Mouse (Mus musculus): ENCODE data around the gene Arhgap23.

Gene Arhgap23

DNA sequence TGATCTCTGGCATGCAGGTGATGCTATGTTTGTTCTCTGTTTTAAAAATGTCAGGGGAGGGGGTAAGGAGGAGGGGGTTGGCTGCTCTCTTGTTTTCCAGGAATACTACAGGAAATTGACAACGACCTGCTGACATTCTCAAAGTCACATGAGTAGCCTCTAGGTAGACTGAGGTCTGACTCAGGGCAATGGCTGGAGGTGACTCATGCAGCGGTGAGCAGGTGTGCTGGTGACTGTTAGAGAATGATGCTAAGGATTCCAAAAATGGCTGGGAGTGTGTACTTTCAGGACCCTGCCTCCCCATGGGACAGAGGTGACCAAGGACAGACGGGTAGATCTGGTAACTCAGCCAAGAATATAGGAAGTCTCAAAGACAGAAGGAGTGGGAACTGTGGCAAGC is 92.9 kb downstream of the Arhgap23 start:
- no peak for DNase-seq (ENCODE audit: low read depth)

- no peak for DNase-seq (ENCODE audit: low read depth)
These were observed 93.7 kb downstream of the Arhgap23 start for GRCm38 (mm10) chr11:97509058-97509457.

- no peak for DNase-seq (ENCODE audit: low read depth)
These were observed 94.6 kb downstream of the Arhgap23 start for GRCm38 (mm10) chr11:97509715-97510485.

GRCm38 (mm10) chr11:97510966-97511660 is 95.8 kb downstream of the Arhgap23 start:
- peak; percentile 56 for DNase-seq (ENCODE audit: low read depth)

DNA sequence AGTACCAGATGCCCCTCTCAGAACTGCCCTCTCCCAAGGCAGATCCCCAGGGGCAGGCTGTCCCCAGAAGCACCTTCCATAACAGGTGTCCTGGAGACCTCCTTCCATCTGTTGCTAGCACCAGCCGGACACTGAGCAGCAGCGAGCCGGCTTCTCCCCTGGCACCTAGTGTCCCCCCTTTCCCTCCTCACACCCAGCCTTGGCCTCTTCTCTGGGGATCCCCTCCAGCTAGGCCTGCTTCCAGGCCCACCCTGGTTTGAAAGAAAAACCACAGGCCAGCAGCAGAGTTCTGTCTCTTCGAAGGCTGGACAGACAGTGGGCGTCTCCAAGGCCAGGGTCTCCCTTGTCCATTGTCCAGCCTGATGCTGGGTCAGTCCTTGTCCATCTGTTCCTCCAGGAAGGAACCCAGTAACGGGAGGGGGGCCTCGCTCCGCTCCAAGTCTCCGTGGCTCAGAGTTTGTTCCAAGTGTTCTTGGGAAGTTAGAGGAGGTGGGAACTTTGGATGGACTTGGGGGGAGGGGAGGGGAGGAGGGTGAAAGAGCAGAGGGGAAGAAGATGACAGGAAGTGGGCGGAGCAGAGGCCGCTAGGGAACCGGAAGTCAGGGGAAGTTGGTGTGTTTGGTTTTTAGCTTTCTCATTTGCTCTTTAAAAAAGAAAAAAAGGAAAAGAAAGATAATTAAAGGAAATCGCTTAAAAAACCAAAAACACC is 96.5 kb downstream of the Arhgap23 start:
- peak; percentile 61 for DNase-seq (ENCODE audit: low read depth)

DNA sequence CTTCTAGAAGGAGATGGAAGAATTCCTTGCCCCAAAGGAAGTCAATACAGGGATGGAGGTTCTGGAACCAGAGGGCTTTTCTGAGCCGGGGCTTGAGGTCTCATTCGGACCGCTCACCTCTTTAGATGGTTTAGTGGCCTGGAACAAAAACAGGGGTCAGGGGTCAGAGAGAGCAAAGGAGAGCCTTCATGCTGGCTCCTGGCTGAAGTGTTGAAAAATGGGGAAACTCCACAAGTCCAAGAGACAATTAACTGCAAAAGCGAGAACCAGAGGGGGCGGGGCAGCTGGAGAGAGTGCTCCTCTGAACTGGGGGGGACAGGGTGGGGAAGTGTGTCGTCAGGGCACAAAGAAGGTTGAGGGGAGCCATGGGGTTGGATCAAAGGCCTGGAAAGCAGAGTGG is 97.2 kb downstream of the Arhgap23 start:
- DNase-seq (ENCODE audit: low read depth): no peak

DNA sequence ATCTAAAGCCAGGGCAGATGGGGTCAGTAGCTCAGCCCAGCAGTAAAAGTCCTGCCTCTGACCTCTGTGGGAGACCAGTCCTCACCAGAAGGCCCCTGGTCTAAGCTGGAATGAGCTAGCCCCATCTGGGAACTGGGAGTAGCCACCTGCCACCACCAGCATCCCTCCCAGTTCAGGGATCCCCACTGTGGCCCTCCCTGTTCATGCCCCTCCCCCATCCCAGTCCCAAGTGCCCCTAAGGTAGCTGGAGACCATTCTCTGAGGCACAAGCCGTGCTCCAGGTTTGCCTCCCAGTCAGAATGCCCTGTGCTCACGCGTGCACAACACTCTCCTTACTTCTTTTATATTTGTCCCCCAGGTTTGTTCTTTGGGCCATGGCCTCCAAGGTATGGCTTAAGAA is 97.7 kb downstream of the Arhgap23 start:
- no peak for DNase-seq (ENCODE audit: low read depth)

- DNase-seq (ENCODE audit: low read depth): no peak
These were observed 105.2 kb downstream of the Arhgap23 start for GRCm38 (mm10) chr11:97520541-97520940.

GRCm38 (mm10) chr11:97521741-97522474 is 106.6 kb downstream of the Arhgap23 start:
- no peak for DNase-seq (ENCODE audit: low read depth)

DNA sequence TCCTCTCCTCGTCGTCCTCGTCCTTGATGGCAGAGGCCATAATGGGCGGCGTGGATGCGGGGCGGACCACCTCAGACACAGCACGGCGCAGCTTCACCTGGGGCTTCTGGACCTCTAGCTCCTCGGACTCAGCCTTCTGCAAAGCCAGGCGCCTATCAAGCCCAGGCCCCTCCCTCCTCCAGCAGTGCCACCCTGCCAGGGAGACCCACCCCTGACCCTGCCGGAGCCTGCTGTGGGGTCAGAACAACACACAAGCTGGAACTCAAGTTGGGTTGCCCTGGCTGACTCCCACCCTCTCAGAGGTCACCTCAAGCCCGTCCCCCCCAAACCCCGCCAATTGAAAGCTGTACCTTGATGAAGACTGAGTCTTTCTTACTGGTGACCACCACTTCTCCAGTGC is 107.8 kb downstream of the Arhgap23 start:
- DNase-seq (ENCODE audit: low read depth): no peak

DNA sequence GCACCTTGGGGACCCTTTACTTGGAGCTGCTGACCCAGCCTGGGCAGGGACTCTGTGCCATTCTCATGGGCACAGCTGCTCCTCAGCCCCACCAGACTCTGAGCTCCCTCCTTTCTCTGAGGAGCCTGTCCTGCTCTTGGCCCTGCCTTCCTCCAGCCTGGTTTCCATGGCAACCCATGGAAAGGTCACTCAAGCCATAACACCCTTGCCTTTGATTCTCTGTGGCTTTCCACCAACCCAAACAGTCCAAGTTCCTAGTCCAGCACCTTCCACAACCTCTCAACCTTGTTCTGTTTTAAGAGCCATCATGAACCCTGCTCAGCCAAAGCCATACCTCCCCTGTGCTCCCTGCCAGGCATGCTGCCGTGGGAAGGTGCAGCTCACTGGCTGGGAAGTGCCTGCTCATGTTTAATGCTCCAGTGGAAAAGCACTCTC is 108.5 kb downstream of the Arhgap23 start:
- DNase-seq (ENCODE audit: low read depth): no peak

DNA sequence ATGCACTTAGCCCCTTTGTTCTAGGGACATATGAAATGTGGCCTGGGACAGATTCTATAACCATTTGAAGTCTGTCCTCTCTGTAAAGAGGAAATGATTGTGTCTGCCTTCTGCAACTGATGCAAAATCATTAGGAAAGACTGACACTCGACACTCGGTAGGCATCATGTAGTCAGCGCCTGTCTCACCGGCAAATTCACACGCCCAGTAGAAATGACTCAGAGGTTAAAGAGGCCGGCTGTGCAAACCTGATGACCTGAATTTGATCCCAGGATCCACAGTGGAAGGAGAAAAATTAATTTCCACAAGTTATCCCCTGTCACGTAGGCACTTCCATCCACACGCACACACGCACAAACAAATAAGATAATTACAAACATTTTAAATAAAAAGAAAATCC is 109.0 kb downstream of the Arhgap23 start:
- no peak for DNase-seq (ENCODE audit: low read depth)

DNA sequence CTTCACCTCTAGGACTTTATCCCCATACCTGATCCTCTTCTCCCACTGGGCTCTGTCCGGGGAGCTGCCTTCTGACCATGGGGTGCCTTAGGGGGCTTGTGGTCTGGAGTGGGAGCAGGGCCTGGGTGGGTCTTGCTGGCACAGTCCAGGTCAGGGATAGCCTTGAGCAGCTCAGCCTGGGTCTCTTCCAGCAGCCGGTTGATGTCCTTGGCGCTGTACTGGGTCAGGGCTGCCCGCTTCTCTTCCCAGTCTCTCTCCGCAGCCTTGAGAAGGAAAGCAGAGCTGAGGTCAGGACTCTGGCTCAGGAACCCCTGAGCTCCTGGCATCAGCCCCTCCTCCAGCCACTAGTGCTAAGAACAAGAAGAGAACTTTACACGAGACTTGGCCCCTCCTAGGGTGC is 110.0 kb downstream of the Arhgap23 start:
- DNase-seq (ENCODE audit: low read depth): no peak

- DNase-seq (ENCODE audit: low read depth): no peak
These were observed 113.0 kb downstream of the Arhgap23 start for GRCm38 (mm10) chr11:97528282-97528808.

GRCm38 (mm10) chr11:97530069-97530468 is 114.7 kb downstream of the Arhgap23 start:
- no peak for DNase-seq (ENCODE audit: low read depth)

DNA sequence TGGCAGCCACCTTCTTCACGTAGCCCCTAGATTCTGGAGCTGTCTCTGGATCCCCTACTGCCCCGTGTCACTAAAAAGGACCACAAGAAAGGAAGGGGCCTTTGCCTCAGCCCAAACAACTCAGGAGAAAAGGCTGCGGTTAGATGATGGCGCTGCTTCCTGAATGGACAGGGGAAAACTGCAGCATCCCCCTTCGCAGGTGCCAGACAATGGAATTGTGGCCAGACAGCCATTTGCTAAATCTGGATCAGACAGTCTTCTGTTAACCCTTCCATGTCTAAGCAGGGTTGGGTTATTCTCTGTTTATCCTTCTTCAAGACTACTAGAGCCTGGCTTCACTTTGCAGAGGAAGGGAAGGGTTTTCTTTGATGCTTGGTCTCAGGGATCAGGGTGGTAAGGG is 115.6 kb downstream of the Arhgap23 start:
- no peak for DNase-seq (ENCODE audit: low read depth)

GRCm38 (mm10) chr11:97531381-97532260 is 116.3 kb downstream of the Arhgap23 start:
- DNase-seq (ENCODE audit: low read depth): peak; percentile 94

- peak; percentile 69 for DNase-seq (ENCODE audit: low read depth)
These were observed 117.0 kb downstream of the Arhgap23 start for GRCm38 (mm10) chr11:97532354-97532753.

GRCm38 (mm10) chr11:97532950-97533582 is 117.7 kb downstream of the Arhgap23 start:
- peak; percentile 83 for DNase-seq (ENCODE audit: low read depth)

DNA sequence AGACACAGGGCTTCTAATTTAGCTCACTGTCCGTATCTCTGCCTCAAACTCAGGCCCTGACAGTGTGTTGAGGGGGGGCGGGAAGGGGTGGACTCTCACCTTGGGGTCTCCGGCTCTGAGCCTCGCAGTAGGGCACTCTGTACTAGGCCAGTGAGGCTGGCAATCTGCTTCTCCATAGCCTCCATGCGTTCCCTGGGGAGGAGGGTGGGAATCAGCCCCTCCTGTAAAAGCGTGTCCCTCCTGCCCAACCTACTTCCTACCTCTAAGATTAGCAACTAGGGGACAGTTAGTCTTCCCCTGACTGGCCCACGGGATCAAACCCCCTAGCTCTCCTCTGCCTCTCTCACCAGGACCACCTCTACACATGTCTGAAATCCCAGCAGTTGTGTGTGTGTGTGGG is 118.3 kb downstream of the Arhgap23 start:
- DNase-seq (ENCODE audit: low read depth): no peak

All from induced T-regulatory cell, adult 2 months (primary cell).